Mouse (Mus musculus) kidney, adult 2 months (tissue): ENCODE results near the gene Cd47. TPM values are rescaled to one million over a fixed set of nuclear protein-coding genes. Genes with fewer than 3 reads are reported as not detected.

Source experiments
- DNase-seq: peaks from one replicate; pipeline ENCODE4 v3.0.0; 2021
- H3K27ac ChIP-seq: fragments of 200-500 bp; 2 replicates; pipeline ENCODE4 v1.5.1; 2012; ENCODE audit warnings: low read depth, low read length, control low read depth, inconsistent platforms; ENCODE audit not compliant: insufficient read depth
- H3K27me3 ChIP-seq: fragments of 200-500 bp; replicated peaks from 2 replicates; pipeline ENCODE4 v1.6.1; 2012; ENCODE audit warnings: mild to moderate bottlenecking, moderate library complexity, low read length, inconsistent platforms; ENCODE audit not compliant: control insufficient read depth, insufficient read depth
- H3K36me3 ChIP-seq: fragments of 200-500 bp; 2 replicates; pipeline ENCODE4 v1.6.1; 2012; ENCODE audit warnings: mild to moderate bottlenecking, moderate library complexity, low read length, inconsistent platforms; ENCODE audit not compliant: control insufficient read depth, insufficient read depth
- H3K4me1 ChIP-seq: fragments of 200-500 bp; 2 replicates; pipeline ENCODE4 v1.6.1; 2011; ENCODE audit warnings: low read length; ENCODE audit not compliant: control insufficient read depth, insufficient read depth
- H3K4me3 ChIP-seq: fragments of 200-500 bp; 2 replicates; pipeline ENCODE4 v1.5.1; 2011; ENCODE audit warnings: mild to moderate bottlenecking, low read depth, low read length, control low read depth; ENCODE audit not compliant: insufficient read depth
- CTCF ChIP-seq: fragments of 200-500 bp; conservative IDR thresholded peaks from 2 replicates; pipeline ENCODE4 v1.5.1; 2011; ENCODE audit warnings: low read depth, mild to moderate bottlenecking, control low read depth, low read length, moderate library complexity, mixed read lengths; ENCODE audit not compliant: insufficient read depth, insufficient read length
- POLR2A ChIP-seq: fragments of 200-500 bp; IDR thresholded peaks from one replicate; pipeline ENCODE4 v1.6.1; 2011; ENCODE audit warnings: low read depth, low read length, control low read depth
- WGBS: fragments of 180-500 bp; shearing (Covaris S2); methylation state at CpG from one replicate; pipeline ENCODE4 v1.1.7; 2018; 5-methylcytosine and 5-hydroxymethylcytosine counted together
- polyA plus RNA-seq: library from polyadenylated mRNA; depleted of rRNA; stranded (reverse); fragments of >200 nt; gene quantifications from 2 replicates; pipeline ENCODE4 v1.2.3, GENCODE M21; 2012

Gene Cd47
- polyA plus RNA-seq, 1 experiment: 36.5 TPM

DNA sequence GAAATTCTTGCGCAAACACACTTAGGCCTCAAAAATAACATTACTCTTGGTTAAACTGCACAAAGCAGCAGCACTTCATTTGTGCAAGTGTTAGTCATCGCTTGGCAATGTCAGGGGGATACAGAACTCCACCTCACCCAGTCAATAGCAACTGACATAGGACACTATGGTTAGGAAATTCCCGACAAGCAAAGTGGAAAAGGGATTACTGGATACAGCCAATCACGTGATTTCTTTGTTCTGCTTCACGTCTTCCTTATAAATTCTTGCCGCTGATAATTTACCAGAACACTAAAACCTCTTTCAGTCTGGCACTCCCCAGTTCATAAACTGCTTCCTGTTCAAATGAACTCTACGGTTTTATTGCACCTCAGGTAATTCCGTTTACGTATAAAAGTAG is 123.4 kb downstream of the Cd47 start:
- Histone ChIP-seq H3K27ac (no peak overlapping the region), H3K27me3 (no peaks in the 10 kb centered on the region), H3K36me3 (no peaks in the 10 kb centered on the region), H3K4me1 (no peaks in the 10 kb centered on the region), H3K4me3 (no peak overlapping the region)
- DNase-seq: no peak
- WGBS: 49% methylated on average over 9 of the region's 9 CpGs
- no peak for TF ChIP-seq POLR2A

GRCm38 (mm10) chr16:49924941-49925340 is 124.6 kb downstream of the Cd47 start:
- no peaks in the 10 kb centered on the region for H3K36me3 ChIP-seq
- no peak overlapping the region for H3K4me3 ChIP-seq
- TF ChIP-seq POLR2A (no peak), CTCF (no peak)
- DNase-seq: no peak
- 93% methylated on average over 1 of the region's 1 CpGs for WGBS
- H3K27ac ChIP-seq: no peak overlapping the region
- H3K4me1 ChIP-seq: no peaks in the 10 kb centered on the region
- H3K27me3 ChIP-seq: no peaks in the 10 kb centered on the region

GRCm38 (mm10) chr16:49933274-49933673 is 132.9 kb downstream of the Cd47 start:
- Histone ChIP-seq H3K27ac (no peak overlapping the region), H3K4me1 (no peaks in the 10 kb centered on the region), H3K27me3 (no peaks in the 10 kb centered on the region), H3K36me3 (no peaks in the 10 kb centered on the region), H3K4me3 (no peak overlapping the region)
- 59% methylated on average over 5 of the region's 5 CpGs for WGBS
- no peak for TF ChIP-seq CTCF
- TF ChIP-seq POLR2A: no peak
- no peak for DNase-seq

GRCm38 (mm10) chr16:49936008-49936443 is 135.7 kb downstream of the Cd47 start:
- no peaks in the 10 kb centered on the region for H3K4me1 ChIP-seq
- TF ChIP-seq CTCF: no peak
- no peak for TF ChIP-seq POLR2A
- no peaks in the 10 kb centered on the region for H3K36me3 ChIP-seq
- WGBS: 92% methylated on average over 6 of the region's 6 CpGs
- H3K4me3 ChIP-seq: no peak overlapping the region
- no peaks in the 10 kb centered on the region for H3K27me3 ChIP-seq
- DNase-seq: no peak
- H3K27ac ChIP-seq: no peak overlapping the region

DNA sequence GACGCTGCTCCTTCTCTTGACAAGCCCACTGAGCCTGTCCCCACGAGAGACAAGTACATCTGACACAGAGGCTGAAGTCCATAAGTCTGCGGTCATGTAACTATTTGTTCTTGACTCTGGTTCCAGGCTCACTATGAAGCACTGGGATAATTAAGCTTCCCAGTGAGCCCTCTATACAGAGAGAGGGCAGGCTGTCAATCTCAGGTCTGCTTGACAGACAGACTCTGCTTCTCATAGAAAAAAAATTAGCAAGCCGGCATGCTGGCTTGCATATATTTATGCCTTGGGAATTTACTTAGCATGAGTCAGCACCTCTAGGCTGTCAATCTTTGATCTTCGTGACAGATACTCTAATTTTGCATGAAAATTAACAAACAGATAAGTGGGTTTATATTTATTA is 136.5 kb downstream of the Cd47 start:
- Histone ChIP-seq H3K27me3 (no peaks in the 10 kb centered on the region), H3K27ac (no peak overlapping the region), H3K4me1 (no peaks in the 10 kb centered on the region), H3K4me3 (no peak overlapping the region), H3K36me3 (no peaks in the 10 kb centered on the region)
- DNase-seq: no peak
- TF ChIP-seq CTCF: no peak
- no peak for TF ChIP-seq POLR2A
- WGBS: 54% methylated on average over 5 of the region's 5 CpGs

DNA sequence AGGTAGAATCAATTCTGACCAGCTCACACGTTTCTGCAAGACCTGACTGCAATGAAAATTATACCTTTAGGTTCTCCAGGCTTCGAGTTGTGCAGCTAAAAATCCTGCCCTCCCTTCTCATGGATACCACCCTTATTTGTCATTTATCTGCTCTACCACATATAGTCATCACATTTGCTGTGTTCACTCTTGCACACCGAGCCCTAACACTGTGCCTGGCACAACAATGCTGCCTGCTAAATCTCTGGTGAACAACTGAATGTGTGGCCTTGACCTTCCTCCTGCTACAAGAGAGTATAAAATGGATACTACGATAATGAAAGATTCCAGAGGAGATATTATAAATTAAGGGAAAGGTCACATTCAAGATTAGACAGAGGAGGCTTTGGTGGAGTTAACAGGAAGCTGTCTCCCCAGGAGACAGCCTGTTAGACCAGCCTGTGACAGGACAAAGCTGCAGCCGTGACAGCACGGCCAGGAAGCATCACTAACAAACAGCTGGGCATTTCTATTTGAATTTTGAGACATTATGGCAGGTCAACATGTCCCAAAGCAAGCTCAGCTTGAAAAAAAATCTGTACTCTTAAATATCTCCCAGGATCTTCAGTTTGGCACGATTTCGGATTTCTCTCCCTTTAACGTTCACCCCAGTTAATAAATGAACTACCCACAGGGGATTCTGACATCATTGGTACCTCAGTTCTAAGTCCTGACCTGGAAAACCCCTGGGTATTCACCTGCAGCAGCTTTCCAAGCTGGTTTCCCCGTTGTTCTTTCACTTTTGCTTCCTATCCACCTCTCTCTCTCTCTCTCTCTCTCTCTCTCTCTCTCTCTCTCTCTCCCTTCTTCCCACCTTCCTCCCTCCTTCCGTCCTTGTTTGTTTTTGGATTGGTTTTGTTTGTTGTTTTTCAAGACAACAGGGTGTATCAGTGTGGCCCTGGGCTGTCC is 137.2 kb downstream of the Cd47 start:
- WGBS: 29% methylated on average over 11 of the region's 11 CpGs
- Histone ChIP-seq H3K4me1 (no peaks in the 10 kb centered on the region), H3K27ac (no peak overlapping the region), H3K27me3 (no peaks in the 10 kb centered on the region), H3K36me3 (no peaks in the 10 kb centered on the region), H3K4me3 (no peak overlapping the region)
- TF ChIP-seq CTCF (no peak), POLR2A (no peak)
- peak; percentile 17 for DNase-seq

GRCm38 (mm10) chr16:49938483-49939301 is 138.4 kb downstream of the Cd47 start:
- H3K4me1 ChIP-seq: no peaks in the 10 kb centered on the region
- TF ChIP-seq CTCF: no peak
- TF ChIP-seq POLR2A: no peak
- H3K4me3 ChIP-seq: no peak overlapping the region
- WGBS: 81% methylated on average over 7 of the region's 7 CpGs
- no peak overlapping the region for H3K27ac ChIP-seq
- no peaks in the 10 kb centered on the region for H3K27me3 ChIP-seq
- DNase-seq: no peak
- H3K36me3 ChIP-seq: no peaks in the 10 kb centered on the region
